Mouse (Mus musculus): Measurements from ENCODE around the gene AU041133. TPM values are rescaled to one million over a fixed set of nuclear protein-coding genes. Genes with fewer than 3 reads are reported as not detected.

AU041133 gene
- polyA plus RNA-seq, 1 experiment from 2014 or later: 3.0 TPM

DNA sequence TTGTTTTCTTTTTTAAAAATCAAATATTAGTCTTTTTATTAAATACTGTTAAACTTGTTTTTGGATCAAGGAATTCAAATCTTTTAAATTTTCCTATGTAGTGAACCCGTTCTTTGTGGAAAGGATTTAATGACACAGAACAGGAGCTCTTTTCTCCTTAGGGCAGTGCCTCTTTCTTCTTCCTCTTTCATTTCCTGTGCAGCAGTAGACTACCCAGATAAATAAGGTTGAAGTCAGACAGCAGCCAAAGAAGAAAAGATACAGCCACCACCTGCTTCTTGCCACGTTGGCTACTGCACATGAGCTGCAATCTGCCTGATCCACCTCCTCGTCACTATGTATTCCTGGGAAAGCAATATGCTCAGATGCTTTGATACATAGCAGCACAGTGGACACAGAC is 40.0 kb downstream of the AU041133 start:
- Histone ChIP-seq H3K9ac (ENCODE audit: low read depth, low read length) (no peak overlapping the region), H3K9me3 (ENCODE audit: control insufficient read depth) (no peaks in the 10 kb centered on the region), H3K4me3 (ENCODE audit: low read depth, low read length) (no peak overlapping the region), H3K27me3 (replicated peaks; ENCODE audit: control insufficient read depth, insufficient read depth, low read length) (no peaks in the 10 kb centered on the region), H3K36me3 (ENCODE audit: control insufficient read depth, insufficient read depth) (no peaks in the 10 kb centered on the region), H3K4me1 (replicated peaks; ENCODE audit: control insufficient read depth, insufficient read depth, low read length) (no peaks in the 10 kb centered on the region), H3K27ac (ENCODE audit: low read depth, low read length) (no peak overlapping the region), H3K4me2 (replicated peaks; ENCODE audit: low read depth) (no peak overlapping the region)
- no peak for ATAC-seq
- WGBS: 83% methylated on average over 3 of the region's 3 CpGs
- TF ChIP-seq CTCF (IDR thresholded peaks at IDR 0.05; ENCODE audit: low read depth): no peak

DNA sequence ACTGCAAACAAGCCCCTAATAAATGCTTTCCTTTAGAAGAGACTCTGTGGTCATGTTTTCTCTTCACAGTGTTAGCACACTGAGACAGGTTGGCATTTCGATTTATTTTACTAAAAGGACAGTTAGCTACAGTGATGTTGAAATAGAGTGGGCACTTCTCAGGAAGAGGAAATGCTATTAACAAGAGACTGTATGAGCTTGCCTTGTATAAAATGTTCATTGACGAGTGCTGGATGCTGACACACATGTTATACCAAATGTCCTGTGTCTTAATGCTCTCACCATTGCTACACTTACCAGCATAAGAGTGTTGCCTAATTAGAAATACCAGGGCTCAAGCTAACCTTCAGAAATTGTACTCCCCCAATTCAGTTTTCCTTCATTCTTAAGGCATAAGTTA is 42.0 kb downstream of the AU041133 start:
- no peak for ATAC-seq
- TF ChIP-seq CTCF (IDR thresholded peaks at IDR 0.05; ENCODE audit: low read depth): no peak
- no peaks in the 10 kb centered on the region for H3K27me3 ChIP-seq (replicated peaks; ENCODE audit: control insufficient read depth, insufficient read depth, low read length)
- H3K4me2 ChIP-seq (replicated peaks; ENCODE audit: low read depth): no peak overlapping the region
- no peaks in the 10 kb centered on the region for H3K9me3 ChIP-seq (ENCODE audit: control insufficient read depth)
- WGBS: 73% methylated on average over 2 of the region's 2 CpGs
- no peak overlapping the region for H3K9ac ChIP-seq (ENCODE audit: low read depth, low read length)
- no peaks in the 10 kb centered on the region for H3K4me1 ChIP-seq (replicated peaks; ENCODE audit: control insufficient read depth, insufficient read depth, low read length)
- H3K4me3 ChIP-seq (ENCODE audit: low read depth, low read length): no peak overlapping the region
- H3K36me3 ChIP-seq (ENCODE audit: control insufficient read depth, insufficient read depth): no peaks in the 10 kb centered on the region
- no peak overlapping the region for H3K27ac ChIP-seq (ENCODE audit: low read depth, low read length)

DNA sequence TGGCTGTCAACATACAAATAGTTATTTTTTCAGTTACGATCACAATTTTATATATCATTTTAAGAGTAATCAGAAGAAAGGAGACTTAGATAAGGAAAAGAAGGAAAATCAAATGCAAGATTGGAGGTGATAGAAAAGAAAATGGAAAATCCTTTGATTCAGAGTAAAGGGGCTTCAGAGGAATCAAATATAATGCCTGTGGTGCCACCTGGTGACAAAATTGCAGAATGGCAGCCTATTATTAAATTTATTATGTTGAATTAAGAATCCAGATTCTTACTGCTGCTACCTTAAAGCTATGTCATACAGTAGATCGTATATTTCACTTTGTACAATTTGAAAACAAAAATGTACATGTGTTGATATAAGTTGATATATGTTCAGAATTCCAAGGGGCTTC is 43.0 kb downstream of the AU041133 start:
- Histone ChIP-seq H3K4me3 (ENCODE audit: low read depth, low read length) (no peak overlapping the region), H3K9ac (ENCODE audit: low read depth, low read length) (no peak overlapping the region), H3K9me3 (ENCODE audit: control insufficient read depth) (no peaks in the 10 kb centered on the region), H3K4me1 (replicated peaks; ENCODE audit: control insufficient read depth, insufficient read depth, low read length) (no peaks in the 10 kb centered on the region), H3K36me3 (ENCODE audit: control insufficient read depth, insufficient read depth) (no peaks in the 10 kb centered on the region), H3K27me3 (replicated peaks; ENCODE audit: control insufficient read depth, insufficient read depth, low read length) (no peaks in the 10 kb centered on the region), H3K4me2 (replicated peaks; ENCODE audit: low read depth) (no peak overlapping the region), H3K27ac (ENCODE audit: low read depth, low read length) (no peak overlapping the region)
- TF ChIP-seq CTCF (IDR thresholded peaks at IDR 0.05; ENCODE audit: low read depth): peak; percentile 68
- WGBS: 53% methylated on average over 2 of the region's 2 CpGs
- ATAC-seq: no peak

DNA sequence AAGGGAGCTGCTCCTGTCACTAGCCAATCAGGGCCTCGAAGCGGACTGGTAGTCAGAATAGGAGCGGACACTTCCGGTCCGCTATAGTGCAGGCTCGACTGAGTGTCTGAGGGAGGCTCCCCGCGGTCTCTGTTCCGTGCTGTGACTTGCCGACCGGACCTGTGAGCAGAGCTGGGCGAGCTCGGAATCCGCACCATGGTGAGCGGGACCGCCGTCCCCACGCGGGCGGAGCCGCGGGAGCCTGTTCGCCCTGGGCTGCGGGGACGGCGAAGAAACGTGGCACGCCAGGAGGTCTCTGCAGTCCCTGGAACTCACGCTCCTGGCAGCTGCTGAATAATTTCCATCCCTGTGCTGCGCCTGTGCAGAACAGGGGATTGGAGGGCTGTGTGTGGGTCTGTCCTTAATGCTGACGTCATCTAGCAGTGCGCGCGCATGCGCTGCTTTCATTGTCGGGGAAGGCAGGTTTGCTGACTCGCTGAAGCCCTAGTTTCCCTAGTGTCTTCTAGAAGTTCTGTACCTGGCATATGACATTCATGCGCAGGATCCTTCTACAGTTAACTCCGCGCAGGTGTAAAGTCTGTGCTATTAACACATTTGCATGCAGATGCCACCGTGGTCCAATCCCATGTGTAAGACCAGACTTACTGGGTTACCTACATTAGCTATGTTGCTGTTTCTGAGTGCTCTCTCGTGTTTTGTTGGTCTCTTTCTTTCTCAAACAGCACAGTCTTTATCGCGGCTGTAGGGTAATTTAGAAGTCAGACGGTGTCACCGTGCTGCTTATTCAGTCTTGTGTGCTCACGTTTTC is 50.6 kb downstream of the AU041133 start:
- H3K4me3 ChIP-seq (ENCODE audit: low read depth, low read length): peak overlapping the region; percentile 75
- ATAC-seq: peak; percentile 98
- 3% methylated on average over 47 of the region's 47 CpGs for WGBS
- H3K27ac ChIP-seq (ENCODE audit: low read depth, low read length): peak overlapping the region; percentile 95
- TF ChIP-seq CTCF (IDR thresholded peaks at IDR 0.05; ENCODE audit: low read depth): no peak
- H3K9me3 ChIP-seq (ENCODE audit: control insufficient read depth): no peaks in the 10 kb centered on the region
- H3K4me1 ChIP-seq (replicated peaks; ENCODE audit: control insufficient read depth, insufficient read depth, low read length): no peaks in the 10 kb centered on the region
- H3K9ac ChIP-seq (ENCODE audit: low read depth, low read length): peak overlapping the region; percentile 71
- peak overlapping the region; percentile 92 for H3K4me2 ChIP-seq (replicated peaks; ENCODE audit: low read depth)
- no peaks in the 10 kb centered on the region for H3K36me3 ChIP-seq (ENCODE audit: control insufficient read depth, insufficient read depth)
- no peaks in the 10 kb centered on the region for H3K27me3 ChIP-seq (replicated peaks; ENCODE audit: control insufficient read depth, insufficient read depth, low read length)

Other genes starting within 250 kb of the AU041133 start
- 0.76 and 0.97 TPM in 2 replicates for gene Zfp781, start 197.5 kb upstream of the AU041133 start, polyA plus RNA-seq (2015; fragmentation: Nextera tagmentation; extraction: Ambion mirVana)
- 4.8 TPM in 2 replicates for gene Zfp873, start 79.9 kb upstream of the AU041133 start, polyA plus RNA-seq (2015; fragmentation: Nextera tagmentation; extraction: Ambion mirVana)
- 0.92 and 1.4 TPM in 2 replicates for gene BC024063, start 44.7 kb upstream of the AU041133 start, polyA plus RNA-seq (2015; fragmentation: Nextera tagmentation; extraction: Ambion mirVana)
- 9.4 and 9.7 TPM in 2 replicates for gene Zfp938, start 113.3 kb downstream of the AU041133 start, polyA plus RNA-seq (2015; fragmentation: Nextera tagmentation; extraction: Ambion mirVana)
- gene 4932415D10Rik, start 188.6 kb downstream of the AU041133 start, polyA plus RNA-seq (2015; fragmentation: Nextera tagmentation; extraction: Ambion mirVana): not detected in 2 replicates
- gene Gm4924, start 226.2 kb downstream of the AU041133 start, polyA plus RNA-seq (2015; fragmentation: Nextera tagmentation; extraction: Ambion mirVana): 3.8 and 4.3 TPM in 2 replicates

Measured in intestine, postnatal 0 days (tissue).